Mouse (Mus musculus) left cerebral cortex, adult 2 months (tissue): ENCODE results near the gene Myh7. TPM values are rescaled to one million over a fixed set of nuclear protein-coding genes. Genes with fewer than 3 reads are reported as not detected.
"Not testable (repeated sequence)": the region's sequence is repeated elsewhere in the genome, so short reads cannot be mapped to it uniquely, and the experiment has no call there.

ENCODE experiments used
- DNase-seq, 2 experiments: peaks; one replicate each; pipeline ENCODE4 v3.0.0; 2021 to 2022; ENCODE audit warnings: low spot score in 2 of 2, mixed read lengths in 1 of 2; ENCODE audit errors: extremely low spot score in 1 of 2
- H3K27ac ChIP-seq: fragments of 200-600 bp; 2 replicates; pipeline ENCODE4 v1.8.1; 2022
- H3K4me3 ChIP-seq: fragments of 200-600 bp; 2 replicates; pipeline ENCODE4 v1.8.1; 2022
- CTCF ChIP-seq: fragments of 200-600 bp; IDR thresholded peaks from 2 replicates; pipeline ENCODE4 v1.8.1; 2022; ENCODE audit warnings: antibody characterized with exemption, mild to moderate bottlenecking, moderate library complexity
- intact Hi-C: fragments of 180-260 bp; cut with DNase I; formaldehyde crosslinking; loops from one replicate; pipeline ENCODE4 v1.15.1; 2025
- total RNA-seq, 2 experiments: library from RNA; stranded (reverse); gene quantifications; 2 replicates each; pipeline ENCODE4 v1.2.3; 2021

Gene Myh7
- total RNA-seq, 2 experiments from 2014 or later: 22.1 to 24.2 TPM

DNA sequence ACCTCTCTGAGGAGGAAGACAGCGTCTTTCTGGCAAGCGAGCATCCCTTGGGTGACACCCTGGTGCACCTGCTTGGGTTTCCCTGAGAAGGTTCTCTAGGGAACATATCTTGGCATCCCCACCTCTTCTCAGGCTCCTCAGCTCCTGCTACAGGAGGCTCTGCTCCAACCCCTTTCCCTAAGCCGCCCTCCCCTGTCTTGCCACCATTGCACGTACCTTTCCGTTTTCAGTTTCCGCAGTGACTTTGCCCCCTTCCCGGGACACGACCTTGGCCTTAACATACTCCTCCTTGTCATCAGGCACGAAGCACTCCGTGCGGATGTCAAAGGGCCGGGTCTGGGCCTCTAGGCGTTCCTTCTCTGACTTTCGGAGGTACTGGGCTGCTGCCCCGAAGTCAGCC is 29.4 kb downstream of the Myh7 start:
- Histone ChIP-seq H3K27ac (no peak overlapping the region), H3K4me3 (no peak overlapping the region)
- DNase-seq: no peak
- intact Hi-C loops: loop anchor here (5.0 kb wide), 1 partner anchor 37 kb away; no protein-coding TSS in a partner anchor
- no peak for TF ChIP-seq CTCF

DNA sequence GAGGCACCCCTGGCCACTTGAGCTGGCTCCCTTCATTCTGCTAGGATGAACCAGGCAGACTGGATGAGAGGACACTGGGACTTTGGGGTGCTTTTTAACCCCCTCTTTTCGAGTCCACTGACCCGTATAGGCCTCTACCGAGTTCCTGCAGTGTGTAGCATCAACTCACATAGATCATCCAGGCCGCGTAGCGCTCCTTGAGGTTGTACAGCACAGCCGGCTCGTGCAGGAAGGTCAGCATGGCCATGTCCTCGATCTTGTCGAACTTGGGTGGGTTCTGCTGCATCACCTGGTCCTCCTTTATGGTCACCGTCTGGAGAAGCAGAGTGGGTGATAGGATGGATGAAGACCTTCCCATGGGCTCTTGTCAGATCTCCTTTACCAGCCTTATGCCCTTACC is 30.7 kb downstream of the Myh7 start:
- H3K27ac ChIP-seq: no peak overlapping the region
- no peak for DNase-seq
- no peak for TF ChIP-seq CTCF
- intact Hi-C loops: no loop called here
- H3K4me3 ChIP-seq: no peak overlapping the region

DNA sequence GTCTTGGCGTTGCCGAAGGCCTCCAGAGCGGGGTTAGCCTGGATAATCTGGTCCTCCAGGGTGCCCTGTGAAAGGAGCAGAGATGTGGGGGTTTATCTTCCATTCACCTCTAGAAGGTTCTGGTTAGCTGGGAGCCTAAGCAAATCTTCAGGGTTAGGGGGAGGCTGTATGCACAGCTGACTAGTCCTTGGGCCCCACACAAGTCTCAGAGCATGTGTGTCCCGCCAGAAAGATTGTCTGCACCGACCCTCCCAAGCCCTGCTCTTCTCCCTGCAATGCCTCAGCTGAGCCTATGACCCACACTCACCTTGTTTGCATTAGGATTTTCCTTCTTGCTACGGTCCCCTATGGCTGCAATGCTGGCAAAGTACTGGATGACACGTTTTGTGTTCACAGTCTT is 31.7 kb downstream of the Myh7 start:
- H3K4me3 ChIP-seq: no peak overlapping the region
- DNase-seq: no peak
- TF ChIP-seq CTCF: no peak
- H3K27ac ChIP-seq: no peak overlapping the region
- intact Hi-C loops: no loop called here

DNA sequence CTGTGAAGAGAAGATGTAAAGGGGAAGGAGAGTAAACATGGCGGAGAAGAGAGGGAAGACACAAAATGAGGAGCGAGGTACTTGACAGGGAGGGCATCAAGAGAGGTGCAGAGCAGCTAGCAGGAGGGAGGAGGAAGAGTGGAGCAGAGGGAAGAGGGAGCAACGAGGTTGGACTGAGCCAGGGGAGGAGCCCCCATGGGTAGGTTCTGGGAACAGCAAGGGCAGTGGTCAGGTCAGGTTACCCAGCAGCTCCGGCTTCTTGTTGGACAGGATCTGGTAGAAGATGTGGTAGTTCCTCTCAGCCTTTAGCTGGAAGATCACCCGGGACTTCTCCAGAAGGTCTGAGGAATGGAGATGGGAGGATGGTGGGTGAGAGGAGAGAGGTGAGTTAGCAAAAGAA is 32.9 kb downstream of the Myh7 start:
- DNase-seq: no peak
- no peak for TF ChIP-seq CTCF
- no peak overlapping the region for H3K27ac ChIP-seq
- no peak overlapping the region for H3K4me3 ChIP-seq
- intact Hi-C loops: no loop called here

DNA sequence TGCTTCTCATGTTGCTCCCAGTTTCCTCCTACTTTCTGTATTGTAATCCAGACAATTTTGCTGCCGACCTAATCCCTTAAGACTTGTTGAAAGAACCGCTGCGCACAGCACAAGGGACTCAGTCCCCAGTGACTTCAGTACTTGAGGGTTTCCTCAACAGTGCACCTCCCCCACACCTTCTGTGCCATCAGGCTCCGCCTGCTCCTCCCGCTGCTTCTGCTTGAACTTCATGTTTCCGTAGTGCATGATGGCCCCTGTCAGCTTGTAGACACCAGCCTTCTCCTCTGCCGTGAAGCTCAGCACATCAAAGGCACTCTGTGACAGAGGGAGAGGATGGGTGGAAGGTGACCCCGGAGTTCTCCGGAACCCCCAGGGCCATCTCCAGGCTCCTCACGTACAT is 33.7 kb downstream of the Myh7 start:
- intact Hi-C loops: no loop called here
- Histone ChIP-seq H3K4me3 (no peak overlapping the region), H3K27ac (no peak overlapping the region)
- TF ChIP-seq CTCF: no peak
- DNase-seq: no peak

DNA sequence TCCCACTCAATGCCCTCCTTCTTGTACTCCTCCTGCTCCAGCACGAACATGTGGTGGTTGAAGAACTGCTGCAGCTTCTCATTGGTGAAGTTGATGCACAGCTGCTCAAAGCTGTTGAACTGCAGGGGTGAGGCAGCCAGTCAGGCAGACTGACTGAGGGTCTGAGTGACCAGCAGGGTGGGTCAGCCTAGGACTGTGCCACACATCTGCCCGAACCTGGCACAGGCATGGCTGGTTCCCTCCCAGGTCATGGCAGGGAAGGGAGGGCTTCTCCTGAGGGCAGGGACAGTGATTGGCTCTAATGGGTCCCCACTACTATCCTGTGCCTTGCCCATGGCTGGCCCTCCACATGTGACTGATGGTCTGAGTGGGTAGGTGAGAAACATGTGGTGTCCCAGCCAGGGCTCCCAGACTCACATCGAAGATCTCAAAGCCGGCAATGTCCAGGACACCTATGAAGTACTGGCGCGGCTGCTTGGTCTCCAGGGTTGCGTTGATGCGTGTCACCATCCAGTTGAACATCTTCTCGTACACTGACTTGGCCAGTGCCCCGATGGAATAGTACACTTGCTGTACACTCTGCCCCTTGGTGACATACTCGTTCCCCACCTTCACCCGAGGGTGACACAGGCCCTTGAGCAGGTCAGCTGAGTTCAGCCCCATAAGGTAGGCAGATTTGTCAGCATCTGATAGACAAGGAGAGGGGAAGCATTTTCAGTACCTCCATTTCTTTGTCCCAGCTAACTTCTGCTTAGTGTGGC is 34.4 kb downstream of the Myh7 start:
- DNase-seq, H3K4me3 ChIP-seq, intact Hi-C loops, H3K27ac ChIP-seq: not testable (repeated sequence)

DNA sequence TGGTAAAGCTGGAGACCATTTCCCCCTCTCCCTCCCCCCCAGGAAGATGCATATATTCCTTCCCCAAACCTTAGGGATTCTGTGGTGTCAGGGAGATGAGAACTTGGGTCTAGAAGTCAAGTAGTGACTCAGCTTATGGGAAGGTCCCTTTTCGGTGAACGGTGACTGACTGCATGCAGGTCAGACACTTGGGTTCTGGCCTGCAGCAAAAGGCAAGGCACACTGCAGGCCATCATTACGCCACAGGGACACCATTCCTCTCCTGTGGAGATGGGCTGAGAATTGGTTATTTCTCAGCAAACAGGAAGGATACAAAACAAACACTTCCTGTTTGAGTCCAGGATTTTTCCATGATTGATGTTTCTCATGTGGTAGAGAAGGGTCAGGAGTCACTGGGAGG is 35.2 kb downstream of the Myh7 start:
- no peak for TF ChIP-seq CTCF
- H3K4me3 ChIP-seq: no peak overlapping the region
- DNase-seq: no peak
- intact Hi-C loops: no loop called here
- no peak overlapping the region for H3K27ac ChIP-seq

DNA sequence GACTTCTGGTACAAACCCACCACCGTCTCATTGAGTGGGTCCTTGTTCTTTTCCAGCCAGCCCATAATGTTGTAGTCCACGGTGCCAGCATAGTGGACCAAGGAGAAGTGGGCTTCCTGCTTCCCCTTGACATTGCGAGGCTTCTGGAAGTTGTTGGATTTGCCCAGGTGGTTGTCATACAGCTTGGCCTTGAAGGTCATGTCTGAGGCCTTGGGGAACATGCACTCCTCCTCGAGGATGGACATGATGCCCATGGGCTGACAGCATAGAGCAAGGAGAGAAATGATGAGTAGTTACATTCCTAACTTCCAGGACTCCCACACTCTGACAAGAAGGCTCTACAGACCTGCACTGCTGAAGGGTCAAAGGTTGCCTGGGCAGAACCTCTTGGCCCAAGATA is 35.9 kb downstream of the Myh7 start:
- no peak for DNase-seq
- Histone ChIP-seq H3K27ac (no peak overlapping the region), H3K4me3 (no peak overlapping the region)
- intact Hi-C loops: no loop called here
- no peak for TF ChIP-seq CTCF

DNA sequence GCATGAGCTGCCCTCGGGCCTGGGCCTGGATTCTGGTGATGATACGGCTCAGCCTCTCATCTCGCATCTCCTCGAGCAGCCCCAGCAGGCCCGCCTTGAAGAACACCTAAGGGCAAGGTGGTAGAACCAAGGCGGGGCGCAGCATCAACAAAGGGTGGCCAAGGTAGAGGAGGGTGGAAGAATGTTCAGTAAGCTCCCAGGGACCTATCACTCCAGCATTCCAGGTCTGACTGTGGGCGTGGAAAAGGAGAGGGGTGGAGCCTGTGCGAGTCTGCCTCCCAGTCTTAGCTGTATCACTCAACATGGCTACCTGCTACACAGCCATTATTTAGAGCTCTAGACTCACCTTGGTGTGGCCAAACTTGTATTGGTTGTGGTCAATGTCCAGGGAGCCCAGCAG is 37.9 kb downstream of the Myh7 start:
- Histone ChIP-seq H3K4me3 (no peak overlapping the region), H3K27ac (no peak overlapping the region)
- intact Hi-C loops: no loop called here
- no peak for TF ChIP-seq CTCF
- DNase-seq: no peak

DNA sequence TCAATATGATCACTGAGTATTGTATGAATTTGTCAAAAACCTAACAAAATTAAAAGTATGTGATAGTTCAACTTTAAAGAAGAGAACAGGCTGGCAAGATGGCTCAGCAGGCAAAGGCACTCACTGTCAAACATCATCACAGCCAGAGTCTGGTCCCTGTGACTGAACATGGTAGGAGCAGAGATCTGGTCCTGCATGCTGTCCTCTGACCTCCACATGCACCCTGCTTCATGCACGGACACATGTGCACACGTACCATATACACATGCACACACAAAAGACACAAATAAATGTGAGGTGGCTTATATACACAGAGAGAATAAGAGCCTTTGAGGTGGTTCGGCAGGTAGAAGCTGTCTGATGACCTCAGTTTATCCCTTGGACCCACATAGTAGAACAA is 38.9 kb downstream of the Myh7 start:
- H3K4me3 ChIP-seq: no peak overlapping the region
- no peak overlapping the region for H3K27ac ChIP-seq
- intact Hi-C loops: no loop called here
- no peak for DNase-seq
- TF ChIP-seq CTCF: no peak

DNA sequence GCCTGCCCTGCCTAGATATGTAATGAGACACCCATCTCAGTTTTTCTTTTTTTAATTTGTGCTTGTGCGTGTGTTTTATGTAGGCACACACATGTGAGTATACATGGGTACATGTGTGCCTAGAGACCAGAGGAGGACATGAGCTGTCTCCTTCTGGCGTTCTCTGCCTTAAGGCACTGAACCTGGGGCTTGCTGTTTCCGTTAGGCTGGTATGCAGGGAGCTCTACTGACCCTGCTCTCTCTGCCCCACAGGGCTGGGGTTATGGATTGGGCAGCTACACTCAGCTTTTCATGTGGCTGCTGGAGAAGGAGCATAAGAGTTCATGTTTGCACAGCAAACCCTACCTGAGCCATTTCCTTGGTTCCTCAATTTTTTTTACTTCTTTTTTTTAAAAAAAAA is 40.0 kb downstream of the Myh7 start:
- Histone ChIP-seq H3K27ac (no peak overlapping the region), H3K4me3 (no peak overlapping the region)
- intact Hi-C loops: no loop called here
- DNase-seq: no peak
- no peak for TF ChIP-seq CTCF

DNA sequence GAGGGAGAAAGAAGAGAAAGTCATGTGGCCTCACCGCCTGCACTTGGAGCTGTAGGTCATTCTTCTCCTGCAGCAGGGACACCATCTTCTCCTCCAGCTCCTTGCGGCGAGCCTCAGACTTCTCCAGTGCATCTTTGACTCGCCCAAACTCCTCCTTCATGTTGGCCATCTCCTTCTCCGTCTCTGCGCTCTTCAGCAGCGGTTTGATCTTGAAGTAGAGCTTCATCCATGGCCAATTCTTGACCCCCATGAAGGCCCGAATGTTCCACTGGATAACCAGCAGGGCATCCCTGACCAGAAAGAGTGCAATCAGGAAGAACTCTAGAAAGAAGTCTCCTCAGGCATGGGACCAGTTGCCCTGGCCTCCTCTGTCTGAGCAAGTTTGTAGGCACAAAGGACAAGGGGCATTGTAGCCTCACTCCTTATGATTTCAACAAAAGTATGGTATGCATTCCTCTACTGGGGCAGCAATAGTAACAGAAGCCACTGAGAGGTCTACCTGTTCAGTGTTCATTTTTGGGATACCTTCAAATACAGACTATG is 40.7 kb downstream of the Myh7 start:
- no peak overlapping the region for H3K27ac ChIP-seq
- intact Hi-C loops: no loop called here
- TF ChIP-seq CTCF: no peak
- no peak for DNase-seq
- H3K4me3 ChIP-seq: no peak overlapping the region

DNA sequence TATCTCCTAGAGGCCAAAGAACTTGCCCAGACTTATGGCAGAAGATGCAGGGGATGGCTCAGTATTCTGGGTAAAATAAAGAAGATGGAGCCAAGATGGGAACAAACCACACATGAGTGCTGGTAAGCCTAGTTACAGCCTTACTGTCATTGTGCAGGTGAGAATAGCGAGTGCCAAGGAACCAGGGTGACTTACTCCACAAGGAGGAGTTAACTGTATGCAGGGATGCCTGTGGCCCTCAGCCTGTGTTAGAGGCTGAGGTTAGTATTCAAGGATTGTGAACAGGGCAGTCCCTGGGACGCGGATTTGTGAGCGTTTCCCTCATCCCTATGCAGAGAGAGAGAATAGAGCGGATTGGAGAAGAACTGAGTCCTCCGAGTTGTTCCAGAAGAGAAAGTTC is 42.8 kb downstream of the Myh7 start:
- TF ChIP-seq CTCF: no peak
- intact Hi-C loops: no loop called here
- DNase-seq: no peak
- H3K4me3 ChIP-seq: no peak overlapping the region
- H3K27ac ChIP-seq: no peak overlapping the region
